Mouse (Mus musculus) heart, postnatal 10 days (tissue): ENCODE results near the gene Pdxp. TPM values are rescaled to one million over a fixed set of nuclear protein-coding genes. Genes with fewer than 3 reads are reported as not detected.

Experiments used
- DNase-seq, 2 experiments: peaks; one replicate each; pipeline ENCODE4 v3.0.0; 2021
- intact Hi-C: fragments of 180-260 bp; cut with DNase I; formaldehyde crosslinking; loops from one replicate; pipeline ENCODE4 v1.15.1; 2025
- total RNA-seq, 2 experiments: library from RNA; stranded (reverse); gene quantifications; 2 replicates each; pipeline ENCODE4 v1.2.3; 2021

Gene Pdxp
- total RNA-seq, 2 experiments from 2014 or later: 2.8 to 3.2 TPM

DNA sequence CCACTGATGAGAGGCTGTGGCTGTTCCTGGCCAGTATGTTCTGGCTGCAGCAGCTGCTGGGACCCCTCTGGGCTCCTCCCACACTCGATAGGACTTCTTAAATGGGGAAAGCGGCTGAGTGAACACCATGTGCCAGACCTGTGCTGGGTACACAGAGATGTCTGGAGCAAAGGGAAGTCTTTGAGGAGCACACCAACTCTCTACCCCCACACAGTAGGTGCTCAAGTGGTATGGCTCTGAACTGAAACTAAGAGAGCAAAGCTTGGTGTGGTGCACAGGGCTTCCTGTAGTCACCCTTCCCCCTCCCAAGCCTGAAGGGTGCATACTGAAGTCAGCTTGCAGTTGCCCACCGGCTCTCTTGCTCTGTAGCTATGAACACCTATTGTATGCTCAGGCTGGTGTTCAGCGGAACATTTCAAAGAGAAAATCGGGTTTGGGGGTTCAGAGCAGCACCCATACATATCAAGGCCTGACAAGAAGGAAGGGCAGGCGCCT, 15.2 kb upstream of the Pdxp start:
- DNase-seq: no peak
- intact Hi-C loops: no loop called here

DNA sequence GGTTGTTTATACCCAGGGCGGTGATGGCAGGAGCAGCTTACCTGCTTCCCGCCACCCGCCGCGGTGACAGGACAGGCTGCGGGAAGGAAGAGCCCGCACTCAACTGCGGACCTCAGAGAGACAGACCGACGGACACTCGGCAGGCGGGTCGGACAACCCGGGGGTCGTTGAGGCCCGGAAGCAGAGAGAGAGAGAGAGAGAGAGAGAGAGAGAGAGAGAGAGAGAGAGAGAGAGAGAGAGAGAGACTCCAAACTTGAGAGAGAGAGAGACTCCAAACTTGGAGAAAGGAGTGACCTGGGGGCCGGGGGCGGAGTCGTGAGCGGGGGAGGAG, 14.3 kb upstream of the Pdxp start, which contains the start of gene Gm49510:
Gm49510 (plus strand) TSS at position 259 of the 331 bp plus-strand sequence.
- intact Hi-C loops: no loop called here
- DNase-seq: no peak

DNA sequence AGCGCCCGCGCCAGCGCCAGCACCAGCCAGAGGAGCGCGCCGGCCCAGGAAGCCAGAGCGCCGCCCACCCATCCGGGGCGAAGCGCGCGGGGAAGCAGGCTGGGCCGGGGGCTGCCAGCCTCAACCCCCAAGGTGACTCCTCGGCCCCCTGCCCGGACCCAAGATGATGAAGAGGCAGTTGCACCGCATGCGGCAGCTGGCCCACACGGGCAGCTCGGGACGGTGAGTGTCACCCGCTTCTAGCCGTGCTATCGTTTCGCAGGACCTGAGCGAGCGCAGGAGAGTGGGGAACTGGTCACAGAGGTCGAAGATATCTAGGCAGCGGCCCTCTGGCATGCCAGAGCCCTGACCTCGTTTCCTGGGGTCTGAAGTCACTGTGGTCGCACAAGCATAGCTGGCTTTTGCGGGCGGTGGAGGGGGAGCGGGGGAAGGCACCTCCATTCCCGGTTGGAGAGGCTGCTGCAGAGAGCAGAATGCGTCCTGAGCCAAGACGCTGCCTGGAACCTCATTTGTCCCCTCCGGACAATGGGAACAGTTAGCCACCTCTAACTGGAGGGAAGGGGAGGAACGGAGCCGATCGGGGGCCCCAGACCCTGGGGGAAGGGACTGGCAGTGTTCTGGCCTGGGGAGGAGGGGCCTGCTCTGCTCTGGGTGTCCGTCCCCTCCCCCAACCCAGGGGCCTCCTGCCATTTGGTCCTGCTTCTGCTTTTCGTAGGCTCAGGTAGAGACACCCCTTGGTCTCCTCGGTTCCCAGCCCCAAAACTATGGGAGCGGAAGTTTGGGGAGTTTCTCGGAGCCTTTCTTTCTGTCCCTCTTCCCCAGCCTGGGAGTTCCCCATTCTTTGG, 13.8 kb upstream of the Pdxp start, which contains the start of gene Sh3bp1:
Sh3bp1 (plus strand) TSS at position 29 of the 845 bp plus-strand sequence.
- peak; percentile 73 to 75 for DNase-seq
- intact Hi-C loops: loop anchor here (5.0 kb wide), 1 partner anchor 117 kb away; no protein-coding TSS in a partner anchor

DNA sequence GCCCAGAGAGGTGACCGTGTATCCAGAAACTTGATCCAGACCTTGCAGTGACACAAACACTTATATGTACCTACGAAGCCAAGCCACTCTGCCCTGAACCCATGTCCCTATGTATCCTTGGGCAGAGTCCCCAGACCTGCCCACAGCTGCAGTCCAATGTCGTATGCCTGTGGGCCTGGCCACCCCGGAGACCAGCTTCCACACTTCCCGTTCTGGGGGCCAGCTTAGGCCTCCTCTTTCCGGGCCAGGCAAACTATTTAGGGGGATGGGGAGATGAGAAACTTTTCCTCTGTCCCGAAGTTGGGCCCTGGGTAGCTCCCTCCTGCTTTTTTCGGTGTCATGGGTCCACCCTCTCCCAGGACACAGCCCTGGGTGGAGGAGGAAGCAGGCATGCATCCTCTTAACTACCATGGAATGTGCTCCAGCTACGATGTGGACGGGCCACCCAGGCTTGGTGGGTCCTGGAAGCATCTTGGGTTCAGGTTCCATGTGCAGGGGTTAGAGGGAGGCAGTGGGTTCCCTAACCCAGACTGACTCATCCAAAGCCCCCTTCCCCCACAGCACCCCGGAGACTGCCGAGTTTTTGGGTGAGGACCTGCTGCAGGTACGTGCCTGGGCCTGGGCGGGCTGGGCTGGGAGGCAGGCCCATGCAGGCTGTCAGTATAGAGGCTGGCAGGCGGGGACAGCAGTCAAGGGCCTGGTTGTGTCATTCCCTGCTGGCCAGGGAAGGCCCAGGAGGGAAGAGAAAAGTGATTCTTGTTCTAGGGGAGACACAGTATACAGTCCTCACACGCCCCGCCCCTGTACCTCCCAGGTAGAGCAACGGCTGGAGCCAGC, 12.9 kb upstream of the Pdxp start:
- no peak for DNase-seq
- intact Hi-C loops: loop anchor here (5.0 kb wide), 1 partner anchor 116 kb away; no protein-coding TSS in a partner anchor

DNA sequence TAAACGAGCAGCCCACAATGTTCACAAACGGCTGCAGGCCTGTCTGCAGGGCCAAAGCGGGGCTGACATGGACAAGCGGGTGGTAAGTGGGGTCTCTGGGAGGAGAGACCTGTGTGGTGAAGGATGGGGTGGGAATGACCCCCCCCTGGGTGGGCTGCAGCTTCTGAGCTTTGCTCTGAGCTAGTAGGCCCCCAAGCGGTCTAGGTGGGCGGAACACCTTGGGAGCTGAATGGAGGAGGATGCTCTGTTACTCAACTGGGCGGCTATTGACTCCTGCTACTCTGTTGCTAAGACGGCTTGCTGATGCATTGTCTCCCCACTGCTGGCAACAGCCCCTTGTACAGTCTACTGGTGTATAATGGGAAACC, 12.3 kb upstream of the Pdxp start:
- no peak for DNase-seq
- intact Hi-C loops: loop anchor here (5.0 kb wide), 1 partner anchor 116 kb away; no protein-coding TSS in a partner anchor

DNA sequence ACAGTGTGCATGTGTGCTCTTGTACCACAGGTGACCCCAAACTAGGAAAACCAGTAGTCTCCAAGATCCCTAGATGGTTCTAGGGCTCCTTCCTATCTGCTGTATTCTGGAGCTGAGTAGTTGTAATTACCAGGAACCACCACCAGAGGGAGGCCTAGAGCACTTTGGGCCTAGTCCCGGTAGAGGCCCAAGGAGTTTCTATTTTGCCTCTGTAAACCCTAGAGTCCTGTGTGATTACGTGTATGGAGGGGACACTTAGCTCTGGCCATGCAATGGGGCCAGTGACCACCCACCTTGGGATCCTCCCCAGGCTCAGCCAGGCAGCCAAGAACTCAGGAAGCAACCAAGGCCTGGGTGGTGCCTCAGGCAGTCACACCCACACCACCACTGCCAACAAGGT, 10.5 kb upstream of the Pdxp start:
- DNase-seq: peak; percentile 88 to 93
- intact Hi-C loops: loop anchor here (5.0 kb wide), 1 partner anchor 114 kb away; no protein-coding TSS in a partner anchor

DNA sequence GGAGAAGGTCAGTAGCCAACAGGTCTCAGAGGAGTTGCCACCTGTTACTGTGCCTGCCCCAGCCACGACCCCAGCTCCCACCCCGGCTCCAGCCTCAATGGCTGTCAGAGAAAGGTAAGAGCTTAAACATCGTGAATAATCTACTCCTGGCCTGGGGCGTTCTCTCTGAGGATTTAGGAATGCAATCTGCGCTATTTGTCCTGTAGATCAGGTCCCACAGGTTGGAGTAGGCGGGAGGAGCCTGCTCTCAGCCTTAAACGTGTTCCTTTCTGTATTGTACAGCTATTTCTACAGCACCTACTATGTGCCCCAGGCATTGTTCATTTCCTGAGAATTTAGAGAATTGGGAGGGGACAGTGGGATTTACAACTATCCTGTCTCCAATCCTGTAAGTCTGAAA, 5.3 kb upstream of the Pdxp start:
- DNase-seq: no peak
- intact Hi-C loops: no loop called here

DNA sequence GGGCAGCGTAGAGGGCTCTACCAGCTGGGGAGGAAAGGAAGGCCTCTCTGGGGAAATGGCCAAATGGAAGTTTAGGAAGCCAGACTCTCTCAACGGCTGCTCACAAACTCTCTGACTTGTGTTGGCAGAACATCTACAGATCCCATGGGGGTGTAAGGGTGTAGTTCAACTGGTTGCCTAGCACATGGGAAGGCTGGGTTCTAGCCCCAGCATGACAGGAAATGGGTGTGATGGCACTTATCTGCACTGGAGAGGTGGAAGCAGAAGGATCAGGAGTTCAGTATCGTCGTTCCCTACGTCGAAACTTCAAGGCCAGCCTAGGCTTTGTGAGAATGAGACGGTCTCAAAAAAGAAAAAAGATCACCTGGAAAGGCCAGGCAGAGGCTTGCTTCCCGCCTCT, 4.7 kb upstream of the Pdxp start:
- intact Hi-C loops: no loop called here
- no peak for DNase-seq

DNA sequence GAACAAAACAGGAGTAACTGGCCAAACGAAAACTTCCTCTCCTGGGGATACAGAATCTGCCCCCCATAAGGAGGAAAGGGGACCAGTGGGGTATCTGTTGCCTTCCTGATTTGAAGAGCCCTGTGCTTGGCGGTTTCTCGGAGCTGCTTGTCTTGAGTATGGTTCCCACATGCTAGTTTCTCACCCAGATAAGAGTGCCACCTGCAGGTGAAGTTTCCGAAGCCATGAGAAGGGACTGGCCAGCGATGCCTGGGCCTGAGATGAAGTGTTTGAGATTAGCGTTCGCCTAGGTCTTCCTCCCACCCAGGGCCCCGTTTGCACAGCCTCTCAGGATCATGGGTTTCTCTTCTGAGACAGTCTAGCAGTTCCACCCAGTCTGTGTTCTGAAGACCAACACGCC, 1.7 kb upstream of the Pdxp start:
- DNase-seq: no peak
- intact Hi-C loops: loop anchor here (2.0 to 10.0 kb wide), 3 partner anchors 160 to 289 kb away; partner anchors contain the start of genes 1700088E04Rik and Polr2f

DNA sequence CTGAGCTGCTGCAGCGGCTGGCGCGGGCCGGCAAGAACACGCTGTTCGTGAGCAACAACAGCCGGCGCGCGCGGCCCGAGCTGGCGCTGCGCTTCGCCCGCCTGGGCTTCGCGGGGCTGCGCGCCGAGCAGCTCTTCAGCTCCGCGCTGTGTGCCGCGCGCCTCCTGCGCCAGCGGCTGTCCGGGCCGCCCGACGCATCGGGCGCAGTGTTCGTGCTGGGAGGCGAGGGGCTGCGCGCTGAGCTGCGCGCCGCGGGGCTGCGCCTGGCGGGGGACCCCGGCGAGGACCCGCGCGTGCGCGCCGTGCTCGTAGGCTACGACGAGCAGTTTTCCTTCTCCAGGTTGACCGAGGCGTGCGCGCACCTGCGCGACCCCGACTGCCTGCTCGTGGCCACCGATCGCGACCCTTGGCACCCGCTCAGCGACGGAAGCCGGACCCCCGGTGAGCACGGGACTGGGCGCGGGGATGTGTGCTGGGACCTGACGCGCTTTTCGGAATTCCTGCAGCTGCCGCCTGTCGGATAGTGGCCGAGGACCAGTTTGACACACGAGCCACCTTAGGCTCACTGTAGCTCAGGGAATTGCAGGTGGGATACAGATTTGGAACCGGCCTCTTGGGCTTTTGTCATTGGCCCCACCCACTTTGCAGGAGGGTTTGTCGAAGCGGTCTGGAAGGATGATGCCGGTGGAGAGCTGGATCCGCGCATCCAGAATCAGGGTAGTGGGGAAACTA, 538 bp downstream of the Pdxp start:
- intact Hi-C loops: loop anchor here (5.0 to 10.0 kb wide), 2 partner anchors 158 to 231 kb away; partner anchors contain the start of genes 1700088E04Rik and Polr2f
- DNase-seq: peak in 1 of 2 experiments; percentile 50

DNA sequence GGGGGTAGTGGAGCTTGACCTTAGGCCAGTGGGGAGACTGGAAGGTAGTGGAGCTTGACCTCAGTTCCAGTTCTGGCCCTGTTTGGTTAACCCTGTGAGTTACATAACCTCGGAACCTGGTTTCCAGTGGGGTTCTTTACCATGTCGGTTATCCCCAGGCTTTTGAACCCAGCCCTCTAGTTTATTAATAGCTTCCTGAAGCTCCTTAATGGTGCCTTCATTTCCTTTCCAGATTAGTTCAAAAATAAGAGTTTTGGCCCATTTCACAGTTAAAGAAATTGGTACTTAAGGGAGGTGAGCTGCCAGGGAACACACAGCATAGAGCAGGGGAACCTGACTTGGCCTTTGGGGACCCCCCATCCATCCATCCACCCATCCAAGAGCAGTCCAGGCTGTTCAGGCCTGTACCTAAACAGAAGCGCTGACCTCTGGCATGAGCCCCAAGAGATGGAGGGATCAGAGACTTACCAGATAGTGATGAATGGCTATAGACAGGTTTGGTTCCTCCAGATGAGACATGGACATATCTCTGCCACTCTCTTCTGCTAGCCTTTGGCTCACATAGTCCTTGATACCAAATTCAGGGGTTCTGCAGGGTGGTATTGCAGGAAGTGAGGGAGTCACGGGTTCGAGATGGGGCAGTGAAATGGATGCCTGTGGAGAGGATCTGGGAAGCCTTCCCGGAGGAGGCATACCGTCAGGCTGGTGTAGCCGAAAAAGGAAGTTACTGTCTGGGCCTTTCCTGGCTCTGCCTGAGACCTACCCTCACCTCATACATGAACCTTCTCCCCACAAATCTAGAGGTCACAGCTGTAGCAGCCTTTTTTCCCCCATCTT, 1.3 kb downstream of the Pdxp start:
- intact Hi-C loops: loop anchor here (1.0 to 10.0 kb wide), 5 partner anchors 16 to 230 kb away; partner anchors contain the start of genes 1700088E04Rik and Polr2f
- no peak for DNase-seq

DNA sequence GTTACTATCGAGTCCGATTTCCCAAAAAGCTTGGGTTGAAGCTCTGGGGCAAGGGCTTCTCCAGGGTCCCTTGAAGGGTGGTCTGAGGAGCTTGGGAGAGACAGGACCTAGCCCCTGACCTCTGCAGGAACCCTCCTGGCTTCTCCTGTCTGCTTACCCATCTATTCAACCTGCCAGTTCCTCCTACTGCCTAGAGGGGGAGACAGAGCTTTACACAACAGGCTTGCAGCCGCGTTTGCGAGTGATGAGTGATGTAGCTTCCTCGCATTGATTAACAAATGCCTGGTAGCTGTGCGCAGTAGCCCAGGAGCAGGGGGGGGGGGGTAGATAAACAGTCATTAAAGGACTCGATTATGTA, 1.9 kb downstream of the Pdxp start:
- intact Hi-C loops: loop anchor here (1.0 to 10.0 kb wide), 4 partner anchors 16 to 229 kb away; partner anchors contain the start of genes 1700088E04Rik and Polr2f
- peak; percentile 87 for DNase-seq

DNA sequence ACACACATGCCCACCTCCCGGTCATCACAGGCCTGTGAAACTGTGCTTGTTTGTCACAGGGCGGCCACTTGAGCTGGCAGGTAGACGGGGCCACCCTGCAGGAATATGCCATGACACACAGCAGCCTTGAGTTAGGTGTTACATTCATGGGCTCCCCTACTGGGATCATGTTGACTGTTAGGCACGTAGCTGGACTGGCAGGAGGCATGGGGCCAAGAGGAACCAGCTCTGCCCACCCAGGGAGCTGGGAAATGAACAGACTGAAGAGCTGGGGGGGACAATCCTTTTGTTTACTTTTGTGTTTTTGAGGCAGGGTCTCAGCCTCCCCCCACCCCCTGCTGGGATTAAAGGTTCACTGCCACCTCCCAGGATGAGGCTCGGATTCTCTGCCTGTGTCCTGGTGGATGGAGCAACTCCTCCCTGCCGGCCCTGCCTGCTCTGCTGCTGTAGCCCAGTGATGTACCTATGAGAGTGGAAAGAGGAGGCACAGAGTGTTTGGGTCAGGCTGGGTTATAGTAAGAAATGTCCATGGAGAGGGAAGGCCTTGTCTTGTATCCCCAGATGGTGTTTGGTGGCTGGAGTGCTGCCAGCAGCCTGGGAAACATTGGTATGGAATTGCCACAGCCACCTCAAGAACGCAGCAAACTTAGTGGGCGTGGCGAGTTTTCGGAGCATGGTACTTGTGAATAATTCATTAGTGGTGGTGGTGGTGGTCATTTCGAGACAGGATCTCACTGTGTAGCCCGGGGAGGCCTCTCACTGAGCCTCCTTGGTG, 2.5 kb downstream of the Pdxp start:
- intact Hi-C loops: loop anchor here (10.0 kb wide), 1 partner anchor 229 kb away; the partner anchor contains the start of genes 1700088E04Rik and Polr2f
- no peak for DNase-seq

DNA sequence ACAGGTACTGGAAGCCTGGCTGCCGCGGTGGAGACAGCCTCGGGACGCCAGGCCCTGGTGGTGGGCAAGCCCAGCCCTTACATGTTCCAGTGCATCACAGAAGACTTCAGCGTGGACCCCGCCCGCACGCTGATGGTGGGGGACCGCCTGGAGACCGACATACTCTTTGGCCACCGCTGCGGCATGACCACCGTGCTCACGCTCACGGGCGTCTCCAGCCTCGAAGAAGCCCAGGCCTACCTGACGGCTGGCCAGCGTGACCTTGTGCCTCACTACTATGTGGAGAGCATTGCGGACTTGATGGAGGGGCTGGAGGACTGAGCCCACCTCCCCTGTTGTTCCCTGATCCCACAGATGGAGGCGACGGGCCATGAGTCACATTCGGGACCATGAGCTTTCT, 4.4 kb downstream of the Pdxp start:
- DNase-seq: no peak
- intact Hi-C loops: loop anchor here (10.0 kb wide), 1 partner anchor 227 kb away; the partner anchor contains the start of genes 1700088E04Rik and Polr2f

DNA sequence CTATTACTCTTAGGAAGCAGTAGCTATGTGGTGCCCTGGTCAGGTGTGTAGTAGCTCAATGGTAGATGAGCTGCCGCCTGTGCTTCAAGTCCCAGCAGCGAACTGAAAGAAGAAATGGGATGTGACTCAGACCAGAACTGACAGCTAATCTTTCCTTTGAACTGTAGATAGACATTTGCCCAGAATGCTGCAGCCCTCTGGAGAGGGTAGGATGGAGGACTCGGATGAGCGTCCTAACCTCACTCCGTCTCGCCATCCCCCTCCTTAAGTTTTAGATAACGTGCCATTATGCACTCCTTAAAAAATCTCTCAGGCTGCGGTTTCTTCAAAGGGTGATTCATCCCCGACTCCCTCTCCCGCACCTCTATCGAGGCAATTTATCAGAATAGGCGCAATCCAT, 6.2 kb downstream of the Pdxp start:
- DNase-seq: no peak
- intact Hi-C loops: loop anchor here (10.0 kb wide), 1 partner anchor 225 kb away; the partner anchor contains the start of genes 1700088E04Rik and Polr2f

DNA sequence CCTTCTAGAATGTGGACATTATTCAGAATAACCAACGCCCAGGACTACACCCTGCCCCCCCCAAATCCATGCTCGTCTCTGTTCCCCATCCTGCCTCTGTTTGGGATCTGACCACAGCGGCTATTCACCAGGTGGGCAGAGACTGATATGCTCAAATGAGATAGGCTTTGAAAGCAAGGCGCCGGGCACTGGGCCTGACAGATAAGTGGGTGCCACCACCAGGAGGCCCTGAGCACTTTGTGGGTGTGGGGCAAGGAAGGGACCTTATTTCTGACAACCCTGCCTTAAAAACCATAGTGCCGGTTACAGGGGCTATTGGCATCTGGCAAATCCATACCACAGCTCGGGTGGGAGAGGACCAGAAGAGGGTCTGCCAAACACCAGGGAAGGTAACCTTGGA, 9.0 kb downstream of the Pdxp start:
- intact Hi-C loops: no loop called here
- DNase-seq: no peak

DNA sequence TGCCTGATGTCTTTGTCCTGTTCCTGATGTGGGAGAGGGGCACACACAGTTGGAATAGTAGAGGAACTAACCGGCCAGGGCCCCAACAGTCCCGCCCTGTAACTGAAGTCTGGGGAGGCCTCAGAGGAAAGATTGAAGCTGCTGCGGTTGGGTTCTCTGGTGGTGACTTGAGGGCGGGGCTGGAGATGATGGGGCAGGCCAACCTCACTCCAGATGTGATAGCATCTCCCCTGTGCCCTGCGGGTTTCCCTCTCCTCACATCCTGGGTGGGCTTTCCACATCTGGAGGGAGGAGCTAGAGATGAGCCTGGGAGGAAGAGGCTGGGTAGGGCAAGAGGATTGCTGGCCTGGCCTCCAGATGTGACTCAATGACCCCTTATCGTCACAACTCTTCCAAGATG, 9.9 kb downstream of the Pdxp start:
- intact Hi-C loops: no loop called here
- DNase-seq: no peak

DNA sequence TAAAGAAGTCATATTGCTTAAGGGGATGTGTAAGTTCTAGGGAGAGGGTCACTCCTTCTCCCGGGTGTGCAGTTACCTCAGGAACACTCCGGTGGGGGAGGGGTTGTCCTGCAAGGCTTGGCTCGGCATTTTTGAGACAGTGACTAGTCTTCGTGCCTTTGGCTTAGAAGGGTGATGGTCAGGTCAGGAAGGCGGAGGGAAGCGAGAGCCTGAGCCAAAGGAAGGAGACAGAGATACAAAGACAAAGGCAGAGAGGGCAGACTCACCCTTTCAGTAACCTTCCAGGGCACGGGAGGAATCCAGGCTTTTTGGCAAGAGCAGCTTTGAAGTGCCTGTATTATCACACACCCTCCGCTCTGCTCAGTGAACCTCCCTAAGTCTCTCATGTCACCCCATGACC, 11.4 kb downstream of the Pdxp start:
- DNase-seq: peak; percentile 43 to 55
- intact Hi-C loops: no loop called here
